ENCODE assay signal across 19 mouse cellular contexts in genomic region chr14:16439385-16440126, GRCm38 (mm10).
DNase-seq lines count a peak whose midpoint lies in the region; ATAC-seq lines count a peak whose summit lies in the region.
"Had no signal": no experiment of that assay in that cellular context is flagged by ENCODE, and none has a peak within 500 bp of the region (broad histone marks: within the 10 kb centered on the region; RNA-seq: fewer than 3 reads in every experiment).

No protein-coding gene starts in this region.

- 0 out of 2 replicates have a peak overlapping the region, but pooled peaks have one; percentile 2 for H3K27ac ChIP-seq in midbrain, embryonic 12.5 days (replicated peaks)
- H3K27ac ChIP-seq in midbrain, embryonic 11.5 days (ENCODE audit: low read depth, low read length), result no peak overlapping the region
- no peak overlapping the region for H3K27ac ChIP-seq in forebrain, embryonic 16.5 days (ENCODE audit: low read length)
- peak overlapping the region; percentile 49 for H3K27ac ChIP-seq in neural tube, embryonic 13.5 days (replicated peaks)
- H3K27ac ChIP-seq: heart, embryonic 10.5 days; limb, embryonic 15.5 days; liver, embryonic 15.5 days had no signal

- peaks cover 16% of the 10 kb centered on the region; the same call in 1 of the 2 replicates for H3K36me3 ChIP-seq in midbrain, embryonic 12.5 days
- no peaks in the 10 kb centered on the region for H3K36me3 ChIP-seq in midbrain, embryonic 11.5 days (ENCODE audit: control insufficient read depth, insufficient read depth, low read length)
- peaks cover 4% of the 10 kb centered on the region; the same call in 1 of the 2 replicates for H3K36me3 ChIP-seq in forebrain, embryonic 16.5 days (ENCODE audit: control insufficient read depth, insufficient read depth)
- H3K36me3 ChIP-seq in neural tube, embryonic 13.5 days, result peaks cover 35% of the 10 kb centered on the region

- ATAC-seq in midbrain, embryonic 12.5 days (ENCODE audit: low FRiP score, low read depth), result peak; percentile 24; the same call in 1 of the 2 replicates
- ATAC-seq in midbrain, embryonic 11.5 days (ENCODE audit: low FRiP score), result no peak
- ATAC-seq in forebrain, embryonic 16.5 days, result peak; percentile 27; the same call in 1 of the 2 replicates
- peak; percentile 33 for ATAC-seq in neural tube, embryonic 13.5 days (ENCODE audit: low read depth)

- no peak overlapping the region for H3K4me3 ChIP-seq in midbrain, embryonic 12.5 days
- no peak overlapping the region for H3K4me3 ChIP-seq in midbrain, embryonic 11.5 days (ENCODE audit: low read depth, low read length)
- H3K4me3 ChIP-seq in forebrain, embryonic 16.5 days (replicated peaks; ENCODE audit: low read length), result no peak overlapping the region
- H3K4me3 ChIP-seq in neural tube, embryonic 13.5 days, result no peak overlapping the region
- H3K4me3 ChIP-seq: erythroblast, embryonic 14.5 days; heart, embryonic 10.5 days; limb, embryonic 15.5 days; liver, embryonic 15.5 days had no signal

- WGBS in midbrain, embryonic 12.5 days, result 75% methylated on average over 6 of the region's 6 CpGs
- WGBS in midbrain, embryonic 11.5 days, result 87% methylated on average over 6 of the region's 6 CpGs
- WGBS in forebrain, embryonic 16.5 days, result 59% methylated on average over 6 of the region's 6 CpGs
- WGBS in neural tube, embryonic 13.5 days, result 37% methylated on average over 6 of the region's 6 CpGs

- peak; percentile 70 for DNase-seq in heart, adult 11 months
- DNase-seq in heart, adult 18-20 months, result no peak
- no peak for DNase-seq in midbrain, embryonic 11.5 days (ENCODE audit: low spot score, missing footprints)
- DNase-seq in left cerebral cortex, adult 11 months (ENCODE audit: low spot score), result no peak
- DNase-seq: adrenal gland, adult 2 months; cerebellum, adult 8-10 months; gastrocnemius, postnatal 36 days; kidney, adult 8-10 months; kidney, postnatal 4 days; right cerebral cortex, postnatal 14 days; spleen, adult 18-20 months; thymus, postnatal 36 days had no signal

- no peaks in the 10 kb centered on the region for H3K9me3 ChIP-seq in midbrain, embryonic 12.5 days
- H3K9me3 ChIP-seq in midbrain, embryonic 11.5 days (ENCODE audit: control insufficient read depth, low read length), result no peaks in the 10 kb centered on the region
- no peaks in the 10 kb centered on the region for H3K9me3 ChIP-seq in forebrain, embryonic 16.5 days (ENCODE audit: control insufficient read depth, low read length)
- no peaks in the 10 kb centered on the region for H3K9me3 ChIP-seq in neural tube, embryonic 13.5 days
- H3K9me3 ChIP-seq: heart, embryonic 10.5 days; limb, embryonic 15.5 days; liver, embryonic 15.5 days had no signal

- no peak overlapping the region for H3K9ac ChIP-seq in midbrain, embryonic 12.5 days (replicated peaks)
- no peak overlapping the region for H3K9ac ChIP-seq in midbrain, embryonic 11.5 days (ENCODE audit: low read length)
- no peak overlapping the region for H3K9ac ChIP-seq in forebrain, embryonic 16.5 days (replicated peaks; ENCODE audit: low read depth, low read length)
- H3K9ac ChIP-seq in neural tube, embryonic 13.5 days, result no peak overlapping the region
- H3K9ac ChIP-seq: limb, embryonic 15.5 days; liver, embryonic 15.5 days had no signal

- no peak overlapping the region for H3K4me2 ChIP-seq in midbrain, embryonic 12.5 days (replicated peaks)
- no peak overlapping the region for H3K4me2 ChIP-seq in midbrain, embryonic 11.5 days
- H3K4me2 ChIP-seq in forebrain, embryonic 16.5 days (ENCODE audit: low read length), result no peak overlapping the region
- H3K4me2 ChIP-seq in neural tube, embryonic 13.5 days, result no peak overlapping the region
- H3K4me2 ChIP-seq: limb, embryonic 15.5 days; liver, embryonic 15.5 days had no signal

- no peaks in the 10 kb centered on the region for H3K4me1 ChIP-seq in midbrain, embryonic 12.5 days
- no peaks in the 10 kb centered on the region for H3K4me1 ChIP-seq in midbrain, embryonic 11.5 days (ENCODE audit: control insufficient read depth, insufficient read depth, low read length)
- H3K4me1 ChIP-seq in forebrain, embryonic 16.5 days (replicated peaks; ENCODE audit: control insufficient read depth, insufficient read depth, low read length), result no peaks in the 10 kb centered on the region; the same call in 1 of the 2 replicates
- H3K4me1 ChIP-seq in neural tube, embryonic 13.5 days (replicated peaks), result peaks cover 27% of the 10 kb centered on the region
- H3K4me1 ChIP-seq: heart, embryonic 10.5 days; liver, embryonic 15.5 days had no signal

- H3K27me3 ChIP-seq in midbrain, embryonic 12.5 days, result no peaks in the 10 kb centered on the region
- no peaks in the 10 kb centered on the region for H3K27me3 ChIP-seq in midbrain, embryonic 11.5 days (ENCODE audit: control insufficient read depth, insufficient read depth, low read length)
- H3K27me3 ChIP-seq in forebrain, embryonic 16.5 days (replicated peaks; ENCODE audit: control insufficient read depth, insufficient read depth, low read length), result no peaks in the 10 kb centered on the region
- no peaks in the 10 kb centered on the region for H3K27me3 ChIP-seq in neural tube, embryonic 13.5 days
- H3K27me3 ChIP-seq: limb, embryonic 15.5 days; liver, embryonic 15.5 days had no signal

Comparison
In these comparisons a context has a peak if more than half of its experiments do, and no peak if none do; other contexts are left out.
1. H3K27ac ChIP-seq: peak in midbrain, embryonic 12.5 days (single experiment) and neural tube, embryonic 13.5 days (single experiment); none in midbrain, embryonic 11.5 days (single experiment) and forebrain, embryonic 16.5 days (single experiment).